Mouse (Mus musculus): Measurements from ENCODE around the gene Lcn12. TPM values are rescaled to one million over a fixed set of nuclear protein-coding genes. Genes with fewer than 3 reads are reported as not detected.

Gene Lcn12
- total and polyA plus RNA-seq, 3 experiments, result not detected

DNA sequence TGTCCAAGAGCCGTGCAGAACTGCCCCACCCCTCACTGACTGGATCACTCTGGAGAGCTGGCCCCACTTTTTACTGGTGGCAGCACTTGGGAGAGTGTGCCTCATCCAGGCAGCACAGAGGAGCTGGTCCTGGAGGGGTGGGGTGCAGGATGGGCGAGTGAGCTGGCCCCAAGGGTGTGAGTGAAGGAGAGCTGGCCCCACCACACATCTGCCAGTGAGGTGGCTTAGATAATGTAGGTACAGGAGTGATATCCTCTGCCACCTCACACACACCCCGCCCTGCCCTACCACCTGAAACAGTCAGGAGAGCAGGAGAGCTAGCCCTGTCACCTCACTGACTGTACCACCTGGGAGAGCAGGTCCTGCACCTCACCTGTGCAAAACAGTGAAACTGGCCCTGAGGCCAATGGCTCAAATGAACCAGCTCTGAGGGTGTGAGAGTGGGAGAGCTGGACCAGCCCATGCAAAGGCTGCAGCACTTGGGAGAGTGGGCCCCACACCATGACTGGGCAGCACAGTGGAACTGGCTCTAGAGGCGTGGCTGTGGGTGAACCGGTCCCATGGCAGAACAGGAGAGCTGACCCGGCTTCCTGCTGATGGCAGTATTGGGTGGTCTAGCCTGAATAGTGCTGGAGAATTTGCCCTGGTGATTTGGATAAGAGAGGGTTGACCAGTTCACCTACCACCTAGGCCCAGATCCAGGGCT lies 5.6 kb downstream of the Lcn12 start:
- TF ChIP-seq EP300 (IDR thresholded peaks at IDR 0.05; ENCODE audit: insufficient read depth, low read depth, low read length) (no peak), CTCF (IDR thresholded peaks at IDR 0.05) (no peak), POLR2A (IDR thresholded peaks at IDR 0.05; ENCODE audit: insufficient read depth, low read depth, low read length) (no peak)
- Histone ChIP-seq H3K4me3 (no peak overlapping the region), H3K4me1 (ENCODE audit: control insufficient read depth, insufficient read depth, low read length) (no peaks in the 10 kb centered on the region), H3K27me3 (ENCODE audit: control insufficient read depth, insufficient read depth, low read length) (no peaks in the 10 kb centered on the region), H3K9ac (ENCODE audit: low read depth, low read length) (no peak overlapping the region), H3K27ac (no peak overlapping the region), H3K79me2 (replicated peaks; ENCODE audit: control insufficient read depth, insufficient read depth, low read length) (no peaks in the 10 kb centered on the region), H3K36me3 (ENCODE audit: control insufficient read depth, insufficient read depth, low read length) (no peaks in the 10 kb centered on the region)
- intact Hi-C loops (cut with DNase I), result no loop called here
- WGBS, result 84% methylated on average over 6 of the region's 6 CpGs
- DNase-seq, result no peak

DNA sequence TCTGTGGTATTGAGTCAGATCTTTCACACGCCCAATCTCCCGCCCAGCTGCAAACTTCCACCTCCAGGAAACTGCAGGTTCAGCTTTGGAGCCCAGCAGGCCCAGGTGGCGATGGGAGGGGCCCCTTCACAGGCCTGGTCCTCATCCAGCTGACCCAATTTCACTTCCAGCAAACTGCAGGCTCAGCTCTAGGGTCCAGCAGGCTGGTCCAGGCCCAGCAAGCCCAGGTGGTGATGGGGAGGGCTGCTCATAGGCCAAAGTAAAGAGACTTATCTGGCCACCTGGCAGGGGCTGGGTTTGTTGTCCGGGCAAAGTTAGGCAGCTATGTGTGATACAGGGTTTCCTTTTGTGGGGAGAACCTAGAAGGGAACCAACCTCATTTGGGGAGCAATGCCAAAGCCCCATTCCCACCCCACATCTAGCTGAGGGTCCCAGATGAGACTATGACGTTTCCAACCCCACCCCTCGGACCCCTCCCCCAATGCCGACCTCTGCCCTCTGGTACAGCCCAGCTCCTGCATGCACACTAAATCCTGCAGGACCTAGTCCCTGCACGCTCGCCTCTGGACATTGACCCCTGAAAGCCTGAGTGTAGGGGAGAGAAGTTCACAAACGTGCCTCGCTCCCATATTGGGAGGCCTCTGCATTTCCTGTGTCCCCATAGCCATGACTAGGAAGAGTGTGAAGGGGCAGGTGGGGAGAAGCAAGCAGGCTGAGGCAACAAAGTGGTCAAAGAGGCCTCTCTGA lies 8.6 kb downstream of the Lcn12 start:
- no peaks in the 10 kb centered on the region for H3K27me3 ChIP-seq (ENCODE audit: control insufficient read depth, insufficient read depth, low read length)
- H3K27ac ChIP-seq, result no peak overlapping the region
- H3K4me3 ChIP-seq, result no peak overlapping the region
- TF ChIP-seq EP300 (IDR thresholded peaks at IDR 0.05; ENCODE audit: insufficient read depth, low read depth, low read length) (no peak), CTCF (IDR thresholded peaks at IDR 0.05) (no peak), POLR2A (IDR thresholded peaks at IDR 0.05; ENCODE audit: insufficient read depth, low read depth, low read length) (no peak)
- no peaks in the 10 kb centered on the region for H3K4me1 ChIP-seq (ENCODE audit: control insufficient read depth, insufficient read depth, low read length)
- H3K36me3 ChIP-seq (ENCODE audit: control insufficient read depth, insufficient read depth, low read length), result no peaks in the 10 kb centered on the region
- intact Hi-C loops (cut with DNase I), result no loop called here
- H3K9ac ChIP-seq (ENCODE audit: low read depth, low read length), result no peak overlapping the region
- WGBS, result 70% methylated on average over 11 of the region's 11 CpGs
- no peaks in the 10 kb centered on the region for H3K79me2 ChIP-seq (replicated peaks; ENCODE audit: control insufficient read depth, insufficient read depth, low read length)
- no peak for DNase-seq

DNA sequence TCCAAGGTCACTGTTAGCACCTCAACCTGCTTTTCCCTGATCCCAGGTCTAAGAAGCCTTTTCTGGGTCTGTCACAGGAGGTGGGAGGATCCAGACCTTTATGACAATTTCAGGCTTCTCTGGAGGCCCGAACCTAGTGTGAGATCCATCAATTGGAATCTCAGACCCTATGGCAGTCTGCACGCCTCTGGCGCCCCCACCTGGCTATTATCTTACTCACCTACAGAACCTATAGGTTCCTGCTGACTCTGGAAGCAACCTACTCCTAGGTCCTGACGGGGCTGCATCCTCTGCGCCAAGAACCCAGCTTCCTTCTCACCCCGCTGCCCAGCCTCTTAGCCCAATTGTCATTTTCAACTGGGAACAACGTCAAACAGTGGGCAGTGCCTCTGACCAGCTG lies 10.7 kb downstream of the Lcn12 start:
- no peak overlapping the region for H3K9ac ChIP-seq (ENCODE audit: low read depth, low read length)
- intact Hi-C loops (cut with DNase I), result loop anchor here (1.0 to 2.0 kb wide), 2 partner anchors 54 to 107 kb away; partner anchors contain the start of gene Abca2
- no peak overlapping the region for H3K4me3 ChIP-seq
- no peaks in the 10 kb centered on the region for H3K27me3 ChIP-seq (ENCODE audit: control insufficient read depth, insufficient read depth, low read length)
- H3K4me1 ChIP-seq (ENCODE audit: control insufficient read depth, insufficient read depth, low read length), result peaks cover 4% of the 10 kb centered on the region; the same call in 1 of the 2 replicates
- 21% methylated on average over 7 of the region's 7 CpGs for WGBS
- no peaks in the 10 kb centered on the region for H3K36me3 ChIP-seq (ENCODE audit: control insufficient read depth, insufficient read depth, low read length)
- H3K79me2 ChIP-seq (replicated peaks; ENCODE audit: control insufficient read depth, insufficient read depth, low read length), result no peaks in the 10 kb centered on the region
- TF ChIP-seq CTCF (IDR thresholded peaks at IDR 0.05), result peak; percentile 72
- TF ChIP-seq EP300 (IDR thresholded peaks at IDR 0.05; ENCODE audit: insufficient read depth, low read depth, low read length), result no peak
- TF ChIP-seq POLR2A (IDR thresholded peaks at IDR 0.05; ENCODE audit: insufficient read depth, low read depth, low read length), result no peak
- DNase-seq, result no peak
- H3K27ac ChIP-seq, result no peak overlapping the region

DNA sequence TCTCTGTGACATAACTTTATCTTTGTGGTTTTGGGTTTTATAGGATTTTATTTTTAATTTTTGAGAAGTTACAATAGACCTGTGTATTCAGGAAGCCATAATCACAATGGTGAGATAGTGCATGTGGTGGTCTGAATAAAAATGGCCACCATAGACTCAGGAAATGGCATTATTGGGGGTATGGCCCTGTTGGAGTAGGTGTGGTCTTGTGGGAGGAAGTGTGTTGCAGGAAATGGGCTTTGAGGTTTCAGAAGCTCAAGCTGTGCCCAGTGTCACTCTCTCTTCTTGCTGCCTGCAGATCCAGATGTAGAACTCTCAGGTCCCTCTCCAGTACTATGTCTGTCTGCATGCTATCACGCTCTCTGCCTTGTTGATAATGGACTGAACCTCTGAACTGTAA lies 13.2 kb downstream of the Lcn12 start:
- WGBS, result 82% methylated on average over 1 of the region's 1 CpGs
- intact Hi-C loops (cut with DNase I), result no loop called here
- no peaks in the 10 kb centered on the region for H3K27me3 ChIP-seq (ENCODE audit: control insufficient read depth, insufficient read depth, low read length)
- peaks cover 5% of the 10 kb centered on the region; the same call in 1 of the 2 replicates for H3K4me1 ChIP-seq (ENCODE audit: control insufficient read depth, insufficient read depth, low read length)
- no peak for TF ChIP-seq CTCF (IDR thresholded peaks at IDR 0.05)
- TF ChIP-seq POLR2A (IDR thresholded peaks at IDR 0.05; ENCODE audit: insufficient read depth, low read depth, low read length), result no peak
- TF ChIP-seq EP300 (IDR thresholded peaks at IDR 0.05; ENCODE audit: insufficient read depth, low read depth, low read length), result no peak
- H3K36me3 ChIP-seq (ENCODE audit: control insufficient read depth, insufficient read depth, low read length), result no peaks in the 10 kb centered on the region
- H3K9ac ChIP-seq (ENCODE audit: low read depth, low read length), result no peak overlapping the region
- H3K27ac ChIP-seq, result no peak overlapping the region
- DNase-seq, result no peak
- no peaks in the 10 kb centered on the region for H3K79me2 ChIP-seq (replicated peaks; ENCODE audit: control insufficient read depth, insufficient read depth, low read length)
- H3K4me3 ChIP-seq, result no peak overlapping the region

DNA sequence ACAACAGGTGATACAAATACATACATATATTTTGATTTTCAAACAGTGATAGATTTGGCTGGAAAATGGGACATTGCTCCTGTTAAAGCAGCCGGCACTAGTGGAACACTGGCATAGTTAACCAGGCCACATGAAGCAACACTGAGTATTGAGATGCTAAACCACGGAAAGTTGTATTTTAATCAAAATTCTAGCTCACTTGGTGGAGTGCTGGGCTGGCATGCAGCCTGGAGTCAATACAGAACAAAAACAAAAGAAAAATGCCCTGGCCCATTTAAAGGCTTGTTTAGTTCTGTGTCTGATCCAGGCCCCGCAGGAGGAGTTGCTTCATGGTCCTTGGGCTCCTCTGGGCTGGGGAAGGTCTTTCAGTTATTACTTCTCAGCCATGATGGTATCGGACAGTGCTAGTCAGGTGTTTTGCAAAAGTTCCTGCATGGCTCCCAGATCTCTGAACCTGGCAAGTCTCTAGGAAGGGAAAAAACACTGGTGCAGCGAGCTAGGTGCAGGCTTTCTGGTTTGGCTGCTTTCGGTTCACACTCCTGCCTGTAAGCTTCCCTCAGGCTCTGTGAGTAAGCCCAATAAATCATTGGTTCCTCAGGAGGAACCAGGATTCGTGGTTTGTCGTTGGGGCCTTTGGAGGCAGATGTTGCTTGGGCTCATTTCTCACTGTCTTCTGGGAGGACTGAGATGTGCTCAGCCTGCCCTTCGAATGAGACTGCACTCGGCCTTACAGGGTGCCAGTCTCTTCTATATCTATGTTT lies 14.0 kb downstream of the Lcn12 start:
- no peak for TF ChIP-seq POLR2A (IDR thresholded peaks at IDR 0.05; ENCODE audit: insufficient read depth, low read depth, low read length)
- TF ChIP-seq EP300 (IDR thresholded peaks at IDR 0.05; ENCODE audit: insufficient read depth, low read depth, low read length), result no peak
- TF ChIP-seq CTCF (IDR thresholded peaks at IDR 0.05), result no peak
- Histone ChIP-seq H3K4me3 (no peak overlapping the region), H3K79me2 (replicated peaks; ENCODE audit: control insufficient read depth, insufficient read depth, low read length) (no peaks in the 10 kb centered on the region), H3K27ac (no peak overlapping the region), H3K9ac (ENCODE audit: low read depth, low read length) (no peak overlapping the region), H3K4me1 (ENCODE audit: control insufficient read depth, insufficient read depth, low read length) (peaks cover 5% of the 10 kb centered on the region; the same call in 1 of the 2 replicates), H3K36me3 (ENCODE audit: control insufficient read depth, insufficient read depth, low read length) (no peaks in the 10 kb centered on the region), H3K27me3 (ENCODE audit: control insufficient read depth, insufficient read depth, low read length) (no peaks in the 10 kb centered on the region)
- 68% methylated on average over 10 of the region's 10 CpGs for WGBS
- intact Hi-C loops (cut with DNase I), result no loop called here
- DNase-seq, result no peak
